Mouse (Mus musculus) ES-Bruce4 (cell line): ENCODE data around the gene Faxc.

Experiments used
- CTCF ChIP-seq: IDR thresholded peaks from one replicate; pipeline ENCODE4 v1.8.1; 2011; ENCODE audit warnings: low read depth, low read length
- EP300 ChIP-seq: IDR thresholded peaks from 2 replicates; pipeline ENCODE4 v1.6.1; 2011; ENCODE audit warnings: low read depth, low read length; ENCODE audit not compliant: insufficient read depth
- POLR2A ChIP-seq: IDR thresholded peaks from one replicate; pipeline ENCODE4 v1.8.1; 2011; ENCODE audit warnings: low read length; ENCODE audit not compliant: insufficient read depth

DNA sequence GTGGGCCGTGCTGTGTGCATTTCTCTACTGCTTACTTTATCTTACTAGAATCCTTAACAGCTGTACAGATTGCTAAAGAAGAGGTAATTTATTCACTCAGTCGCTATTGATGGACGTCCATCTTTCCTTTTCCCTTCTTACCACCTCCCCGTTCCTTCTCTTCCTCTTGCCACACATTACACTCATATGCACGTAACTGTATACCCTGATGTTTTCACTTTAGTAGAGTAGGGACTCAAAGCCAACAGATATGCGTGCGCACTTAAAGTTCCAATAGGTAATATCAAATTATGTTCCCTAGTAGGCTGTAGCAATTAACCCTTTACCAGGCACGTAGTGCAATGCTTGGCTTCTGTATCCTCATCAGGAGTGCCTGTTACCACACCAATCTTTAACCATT is 55.7 kb downstream of the Faxc start:
- TF ChIP-seq POLR2A (no peak), CTCF (no peak), EP300 (no peak)
